Mouse (Mus musculus): Measurements from ENCODE around the gene Dnah11. TPM values are rescaled to one million over a fixed set of nuclear protein-coding genes. Genes with fewer than 3 reads are reported as not detected.
"Not testable (repeated sequence)": the region's sequence is repeated elsewhere in the genome, so short reads cannot be mapped to it uniquely, and the experiment has no call there.

The Dnah11 gene
- total RNA-seq, 2 experiments from 2014 or later: 0.18 TPM; not detected in 1

- DNase-seq: no peak
Measured at GRCm38 (mm10) chr12:117962698-117963097, 236.1 kb downstream of the Dnah11 start.

- DNase-seq: no peak
Measured at GRCm38 (mm10) chr12:117959213-117959612, 239.6 kb downstream of the Dnah11 start.

GRCm38 (mm10) chr12:117946823-117947704 lies 251.8 kb downstream of the Dnah11 start:
- peak in 1 of 2 experiments; percentile 1 for DNase-seq

- DNase-seq: no peak
Measured at GRCm38 (mm10) chr12:117941947-117942346, 256.9 kb downstream of the Dnah11 start.

GRCm38 (mm10) chr12:117938214-117938613 lies 260.6 kb downstream of the Dnah11 start:
- DNase-seq: no peak

- DNase-seq: no peak
Measured at GRCm38 (mm10) chr12:117932026-117932425, 266.8 kb downstream of the Dnah11 start.

- no peak for DNase-seq
Measured at GRCm38 (mm10) chr12:117929768-117930167, 269.1 kb downstream of the Dnah11 start.

- DNase-seq: no peak
Measured at GRCm38 (mm10) chr12:117915826-117916588, 282.8 kb downstream of the Dnah11 start.

GRCm38 (mm10) chr12:117914613-117915245 lies 284.1 kb downstream of the Dnah11 start:
- no peak for DNase-seq

- no peak for DNase-seq
Measured at GRCm38 (mm10) chr12:117911396-117911795, 287.4 kb downstream of the Dnah11 start.

- DNase-seq: not testable (repeated sequence)
Measured at GRCm38 (mm10) chr12:117905232-117905840, 293.5 kb downstream of the Dnah11 start.

GRCm38 (mm10) chr12:117903671-117904070 lies 295.2 kb downstream of the Dnah11 start:
- no peak for DNase-seq

- not testable (repeated sequence) for DNase-seq
Measured at GRCm38 (mm10) chr12:117901352-117901751, 297.5 kb downstream of the Dnah11 start.

GRCm38 (mm10) chr12:117900798-117901197 lies 298.0 kb downstream of the Dnah11 start:
- not testable (repeated sequence) for DNase-seq

GRCm38 (mm10) chr12:117887422-117887821 lies 311.4 kb downstream of the Dnah11 start:
- no peak for DNase-seq

GRCm38 (mm10) chr12:117884627-117885026 lies 314.2 kb downstream of the Dnah11 start:
- no peak for DNase-seq

- no peak for DNase-seq
Measured at GRCm38 (mm10) chr12:117878341-117878740, 320.5 kb downstream of the Dnah11 start.

GRCm38 (mm10) chr12:117872265-117872664 lies 326.6 kb downstream of the Dnah11 start:
- no peak for DNase-seq

- DNase-seq: no peak
Measured at GRCm38 (mm10) chr12:117867708-117868564, 330.9 kb downstream of the Dnah11 start.

- DNase-seq: no peak
Measured at GRCm38 (mm10) chr12:117862655-117863054, 336.2 kb downstream of the Dnah11 start.

- DNase-seq: no peak
Measured at GRCm38 (mm10) chr12:117861249-117861648, 337.6 kb downstream of the Dnah11 start.

Data from heart, adult 18-20 months (tissue).